Mouse (Mus musculus): ENCODE results near the gene Mrpl52.

- TF ChIP-seq CTCF (IDR thresholded peaks at IDR 0.05; ENCODE audit: low read depth, low read length) (no peak), POLR2A (IDR thresholded peaks at IDR 0.05; ENCODE audit: borderline replicate concordance, low read depth, low read length) (no peak)
Measured at GRCm38 (mm10) chr14:54426689-54427398, at the start of gene Mrpl52.
